Mouse (Mus musculus): Measurements from ENCODE around the gene Ajm1. TPM values are rescaled to one million over a fixed set of nuclear protein-coding genes. Genes with fewer than 3 reads are reported as not detected.
A peak's percentile ranks its signal among the peaks of the same experiment; 100 is the strongest.

The Ajm1 gene
- total and polyA plus RNA-seq, 2 experiments from 2014 or later: 13.7 to 16.0 TPM

DNA sequence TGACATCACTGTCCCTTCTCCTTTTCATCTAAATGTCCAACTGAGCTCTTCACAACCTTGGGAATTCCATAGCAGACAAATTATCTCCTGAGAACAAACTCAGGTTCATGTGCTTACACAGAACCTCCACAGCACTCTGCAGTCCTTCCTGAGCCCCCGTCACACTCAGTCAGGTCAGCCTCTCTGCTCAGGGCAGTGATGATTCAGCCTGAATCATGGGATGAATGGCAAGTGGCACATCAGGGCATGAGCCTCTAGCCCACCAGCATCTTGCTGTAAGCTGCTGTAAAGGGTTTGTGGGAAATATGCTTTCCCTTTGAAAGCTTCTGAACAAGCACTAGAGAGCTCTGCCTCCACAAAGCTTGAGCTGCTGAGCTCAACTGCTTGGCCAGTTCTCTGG, 17.2 kb upstream of the Ajm1 start:
- WGBS: 97% methylated on average over 1 of the region's 1 CpGs
- TF ChIP-seq CTCF (IDR thresholded peaks at IDR 0.05; ENCODE audit: low read depth): no peak
- DNase-seq (no peak), ATAC-seq (no peak)
- Histone ChIP-seq H3K27me3 (ENCODE audit: insufficient read depth, low read length) (no peaks in the 10 kb centered on the region), H3K9ac (no peak overlapping the region), H3K27ac (ENCODE audit: low read depth, low read length) (no peak overlapping the region), H3K9me3 (ENCODE audit: low read length) (no peaks in the 10 kb centered on the region), H3K4me3 (ENCODE audit: low read depth, low read length) (no peak overlapping the region), H3K4me2 (ENCODE audit: low read depth) (no peak overlapping the region), H3K4me1 (ENCODE audit: insufficient read depth) (no peaks in the 10 kb centered on the region), H3K36me3 (ENCODE audit: insufficient read depth) (peaks cover 83% of the 10 kb centered on the region)

GRCm38 (mm10) chr2:25596765-25597510, 15.4 kb upstream of the Ajm1 start:
- H3K4me3 ChIP-seq (ENCODE audit: low read depth, low read length): no peak overlapping the region
- no peak overlapping the region for H3K4me2 ChIP-seq (ENCODE audit: low read depth)
- H3K36me3 ChIP-seq (ENCODE audit: insufficient read depth): peaks cover 90% of the 10 kb centered on the region
- no peak overlapping the region for H3K9ac ChIP-seq
- no peak overlapping the region for H3K27ac ChIP-seq (ENCODE audit: low read depth, low read length)
- H3K27me3 ChIP-seq (ENCODE audit: insufficient read depth, low read length): no peaks in the 10 kb centered on the region
- no peaks in the 10 kb centered on the region for H3K9me3 ChIP-seq (ENCODE audit: low read length)
- no peaks in the 10 kb centered on the region for H3K4me1 ChIP-seq (ENCODE audit: insufficient read depth)
- no peak for ATAC-seq
- WGBS: 97% methylated on average over 5 of the region's 5 CpGs
- DNase-seq: no peak
- TF ChIP-seq CTCF (IDR thresholded peaks at IDR 0.05; ENCODE audit: low read depth): no peak

GRCm38 (mm10) chr2:25591863-25592262, 10.3 kb upstream of the Ajm1 start:
- Histone ChIP-seq H3K27me3 (ENCODE audit: insufficient read depth, low read length) (no peaks in the 10 kb centered on the region), H3K9me3 (ENCODE audit: low read length) (no peaks in the 10 kb centered on the region), H3K4me2 (ENCODE audit: low read depth) (no peak overlapping the region), H3K9ac (no peak overlapping the region), H3K27ac (ENCODE audit: low read depth, low read length) (no peak overlapping the region), H3K4me3 (ENCODE audit: low read depth, low read length) (no peak overlapping the region), H3K4me1 (ENCODE audit: insufficient read depth) (no peaks in the 10 kb centered on the region), H3K36me3 (ENCODE audit: insufficient read depth) (peaks cover 71% of the 10 kb centered on the region)
- peak; percentile 43 for TF ChIP-seq CTCF (IDR thresholded peaks at IDR 0.05; ENCODE audit: low read depth)
- ATAC-seq (no peak), DNase-seq (no peak)
- WGBS: 85% methylated on average over 2 of the region's 2 CpGs

DNA sequence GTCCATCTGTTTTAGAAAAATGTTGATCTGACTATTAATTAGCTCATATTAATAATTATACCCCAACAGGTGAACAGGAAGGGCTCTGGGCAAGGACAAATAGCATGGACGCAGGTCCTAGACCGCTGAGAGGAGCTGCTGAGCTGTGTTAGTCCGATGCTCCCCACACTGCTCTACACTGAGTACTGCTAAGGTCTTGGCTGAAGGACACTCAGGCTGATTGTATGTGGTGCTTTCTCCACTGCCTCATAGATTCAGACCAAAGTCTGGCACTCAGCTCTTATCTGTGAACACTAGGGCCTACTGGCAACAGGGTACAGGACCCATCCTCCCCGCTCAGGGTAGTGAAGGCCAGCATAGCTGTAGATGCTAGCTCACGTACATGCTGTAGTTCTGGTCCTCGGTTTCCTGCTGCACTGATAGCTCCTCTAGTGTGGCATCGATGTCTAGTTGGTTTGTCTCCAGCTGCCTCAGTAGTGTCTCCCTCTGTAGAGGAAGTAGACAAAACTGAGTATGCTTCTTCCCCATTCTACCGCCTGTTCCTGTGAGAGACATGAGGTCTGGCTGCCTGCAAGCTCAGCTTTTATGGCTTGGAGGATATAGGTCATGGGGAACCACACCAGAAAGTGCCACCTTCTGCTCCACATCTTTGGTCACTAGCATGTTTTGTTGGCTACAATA, 6.8 kb upstream of the Ajm1 start:
- no peak overlapping the region for H3K4me3 ChIP-seq (ENCODE audit: low read depth, low read length)
- ATAC-seq (no peak), DNase-seq (no peak)
- no peaks in the 10 kb centered on the region for H3K9me3 ChIP-seq (ENCODE audit: low read length)
- TF ChIP-seq CTCF (IDR thresholded peaks at IDR 0.05; ENCODE audit: low read depth): no peak
- H3K27me3 ChIP-seq (ENCODE audit: insufficient read depth, low read length): no peaks in the 10 kb centered on the region
- H3K4me1 ChIP-seq (ENCODE audit: insufficient read depth): no peaks in the 10 kb centered on the region
- H3K9ac ChIP-seq: no peak overlapping the region
- WGBS: 94% methylated on average over 8 of the region's 8 CpGs
- H3K27ac ChIP-seq (ENCODE audit: low read depth, low read length): no peak overlapping the region
- peaks cover 73% of the 10 kb centered on the region for H3K36me3 ChIP-seq (ENCODE audit: insufficient read depth)
- no peak overlapping the region for H3K4me2 ChIP-seq (ENCODE audit: low read depth)

- H3K4me2 ChIP-seq (ENCODE audit: low read depth): no peak overlapping the region
- no peaks in the 10 kb centered on the region for H3K27me3 ChIP-seq (ENCODE audit: insufficient read depth, low read length)
- peaks cover 8% of the 10 kb centered on the region for H3K4me1 ChIP-seq (ENCODE audit: insufficient read depth)
- TF ChIP-seq CTCF (IDR thresholded peaks at IDR 0.05; ENCODE audit: low read depth): no peak
- DNase-seq (no peak), ATAC-seq (no peak)
- no peak overlapping the region for H3K27ac ChIP-seq (ENCODE audit: low read depth, low read length)
- no peak overlapping the region for H3K9ac ChIP-seq
- no peaks in the 10 kb centered on the region for H3K9me3 ChIP-seq (ENCODE audit: low read length)
- no peak overlapping the region for H3K4me3 ChIP-seq (ENCODE audit: low read depth, low read length)
- peaks cover 68% of the 10 kb centered on the region for H3K36me3 ChIP-seq (ENCODE audit: insufficient read depth)
- WGBS: 91% methylated on average over 8 of the region's 8 CpGs
These were observed 5.7 kb upstream of the Ajm1 start for GRCm38 (mm10) chr2:25587290-25587689.

- Histone ChIP-seq H3K4me2 (ENCODE audit: low read depth) (no peak overlapping the region), H3K27ac (ENCODE audit: low read depth, low read length) (no peak overlapping the region), H3K27me3 (ENCODE audit: insufficient read depth, low read length) (no peaks in the 10 kb centered on the region), H3K4me3 (ENCODE audit: low read depth, low read length) (no peak overlapping the region), H3K4me1 (ENCODE audit: insufficient read depth) (peaks cover 20% of the 10 kb centered on the region), H3K36me3 (ENCODE audit: insufficient read depth) (peaks cover 52% of the 10 kb centered on the region), H3K9ac (no peak overlapping the region), H3K9me3 (ENCODE audit: low read length) (no peaks in the 10 kb centered on the region)
- TF ChIP-seq CTCF (IDR thresholded peaks at IDR 0.05; ENCODE audit: low read depth): no peak
- 81% methylated on average over 3 of the region's 3 CpGs for WGBS
- no peak for ATAC-seq
- DNase-seq: no peak
These were observed 4.0 kb upstream of the Ajm1 start for GRCm38 (mm10) chr2:25585601-25586000.

- no peaks in the 10 kb centered on the region for H3K9me3 ChIP-seq (ENCODE audit: low read length)
- H3K9ac ChIP-seq: no peak overlapping the region
- ATAC-seq (no peak), DNase-seq (no peak)
- H3K27ac ChIP-seq (ENCODE audit: low read depth, low read length): no peak overlapping the region
- peaks cover 44% of the 10 kb centered on the region for H3K36me3 ChIP-seq (ENCODE audit: insufficient read depth)
- WGBS: 64% methylated on average over 4 of the region's 4 CpGs
- no peak overlapping the region for H3K4me2 ChIP-seq (ENCODE audit: low read depth)
- H3K4me3 ChIP-seq (ENCODE audit: low read depth, low read length): no peak overlapping the region
- H3K4me1 ChIP-seq (ENCODE audit: insufficient read depth): peaks cover 24% of the 10 kb centered on the region
- TF ChIP-seq CTCF (IDR thresholded peaks at IDR 0.05; ENCODE audit: low read depth): no peak
- H3K27me3 ChIP-seq (ENCODE audit: insufficient read depth, low read length): peaks cover 3% of the 10 kb centered on the region
These were observed 3.3 kb upstream of the Ajm1 start for GRCm38 (mm10) chr2:25584856-25585255.

Data from forebrain, postnatal 0 days (tissue).